Mouse (Mus musculus): ENCODE measurements around the gene Psme4.

Psme4 gene

GRCm38 (mm10) chr11:30786230-30786983 lies 14.9 kb downstream of the Psme4 start:
- peak; percentile 27 for DNase-seq (ENCODE audit: low read depth, low spot score)

- DNase-seq (ENCODE audit: low read depth, low spot score), result no peak
Observed at GRCm38 (mm10) chr11:30792680-30793079, 21.2 kb downstream of the Psme4 start.

GRCm38 (mm10) chr11:30793753-30794152 lies 22.2 kb downstream of the Psme4 start:
- DNase-seq (ENCODE audit: low read depth, low spot score), result no peak

GRCm38 (mm10) chr11:30797236-30797635 lies 25.7 kb downstream of the Psme4 start:
- no peak for DNase-seq (ENCODE audit: low read depth, low spot score)

GRCm38 (mm10) chr11:30799496-30799895 lies 28.0 kb downstream of the Psme4 start:
- DNase-seq (ENCODE audit: low read depth, low spot score), result peak; percentile 51

- DNase-seq (ENCODE audit: low read depth, low spot score), result no peak
Observed at GRCm38 (mm10) chr11:30800091-30800490, 28.6 kb downstream of the Psme4 start.

- DNase-seq (ENCODE audit: low read depth, low spot score), result no peak
Observed at GRCm38 (mm10) chr11:30802421-30802820, 30.9 kb downstream of the Psme4 start.

GRCm38 (mm10) chr11:30821116-30821515 lies 49.6 kb downstream of the Psme4 start:
- DNase-seq (ENCODE audit: low read depth, low spot score), result no peak

- no peak for DNase-seq (ENCODE audit: low read depth, low spot score)
Observed at GRCm38 (mm10) chr11:30838793-30839192, 67.3 kb downstream of the Psme4 start.

GRCm38 (mm10) chr11:30844355-30844754 lies 72.8 kb downstream of the Psme4 start:
- no peak for DNase-seq (ENCODE audit: low read depth, low spot score)

- no peak for DNase-seq (ENCODE audit: low read depth, low spot score)
Observed at GRCm38 (mm10) chr11:30872425-30872824, 100.9 kb downstream of the Psme4 start.

- DNase-seq (ENCODE audit: low read depth, low spot score), result no peak
Observed at GRCm38 (mm10) chr11:30885171-30885871, 113.8 kb downstream of the Psme4 start, which contains the start of the genes Gpr75 and Asb3. TSS of gene Gpr75 (plus strand) at chr11:30885358. TSS of gene Asb3 (plus strand) at chr11:30885416.

- DNase-seq (ENCODE audit: low read depth, low spot score), result no peak
Observed at GRCm38 (mm10) chr11:30888153-30888552, 116.6 kb downstream of the Psme4 start.

GRCm38 (mm10) chr11:30896201-30896600 lies 124.7 kb downstream of the Psme4 start:
- no peak for DNase-seq (ENCODE audit: low read depth, low spot score)

- DNase-seq (ENCODE audit: low read depth, low spot score), result no peak
Observed at GRCm38 (mm10) chr11:30899312-30899711, 127.8 kb downstream of the Psme4 start.

GRCm38 (mm10) chr11:30912311-30912710 lies 140.8 kb downstream of the Psme4 start:
- DNase-seq (ENCODE audit: low read depth, low spot score), result no peak

GRCm38 (mm10) chr11:30920641-30921040 lies 149.1 kb downstream of the Psme4 start:
- no peak for DNase-seq (ENCODE audit: low read depth, low spot score)

- no peak for DNase-seq (ENCODE audit: low read depth, low spot score)
Observed at GRCm38 (mm10) chr11:30923283-30923682, 151.8 kb downstream of the Psme4 start.

GRCm38 (mm10) chr11:30928079-30928478 lies 156.6 kb downstream of the Psme4 start:
- DNase-seq (ENCODE audit: low read depth, low spot score), result no peak

GRCm38 (mm10) chr11:30928498-30928897 lies 157.0 kb downstream of the Psme4 start:
- DNase-seq (ENCODE audit: low read depth, low spot score), result no peak
